Mouse (Mus musculus) liver, embryonic 14.5 days (tissue): ENCODE data around the gene Atg7. TPM values are rescaled to one million over a fixed set of nuclear protein-coding genes. Genes with fewer than 3 reads are reported as not detected.
A peak's percentile ranks its signal among the peaks of the same experiment; 100 is the strongest.

Source experiments
- ATAC-seq: fragments of 200-750 bp; cut with Nextera tagmentation; 2 replicates; pipeline ENCODE4 v1.8.0; 2017; ENCODE audit warnings: moderate number of reproducible peaks, mild to moderate bottlenecking, moderate library complexity; ENCODE audit not compliant: insufficient read depth
- DNase-seq, 3 experiments: peaks; one replicate each; pipeline ENCODE4 v3.0.0-alpha.2; 2012 to 2013; ENCODE audit warnings: low read depth in 3 of 3, low spot score in 3 of 3
- H3K27ac ChIP-seq: fragments of 300-500 bp; sonication (generic); 2 replicates; pipeline ENCODE4 v1.5.1; 2014; ENCODE audit warnings: moderate library complexity, mild to moderate bottlenecking, control low read depth, inconsistent platforms
- H3K27me3 ChIP-seq: fragments of 300-500 bp; sonication (generic); 2 replicates; pipeline ENCODE4 v1.6.1; 2014; ENCODE audit warnings: mild to moderate bottlenecking, low read length, moderate library complexity; ENCODE audit not compliant: control insufficient read depth, insufficient read depth
- H3K36me3 ChIP-seq: fragments of 300-500 bp; sonication (generic); replicated peaks from 2 replicates; pipeline ENCODE4 v1.6.1; 2014; ENCODE audit warnings: low read depth; ENCODE audit not compliant: control insufficient read depth, insufficient read depth
- H3K4me1 ChIP-seq, 2 experiments: fragments of 200-500 bp in 1 of 2; fragments of 300-500 bp in 1 of 2; sonication (generic) in 1 of 2; replicated peaks; 2 replicates each; pipeline ENCODE4 v1.6.1; 2012 to 2014; ENCODE audit warnings: antibody characterized with exemption in 1 of 2, inconsistent platforms in 1 of 2, low read length in 1 of 2; ENCODE audit not compliant: control insufficient read depth in 2 of 2, insufficient read depth in 2 of 2
- H3K4me2 ChIP-seq: fragments of 300-500 bp; sonication (generic); 2 replicates; pipeline ENCODE4 v1.6.1; 2014; ENCODE audit warnings: low read depth, mild to moderate bottlenecking, control low read depth, moderate library complexity
- H3K4me3 ChIP-seq, 2 experiments: fragments of 200-500 bp in 1 of 2; fragments of 300-500 bp in 1 of 2; sonication (generic) in 1 of 2; 2 replicates each; pipeline ENCODE4 v1.5.1; 2012 to 2014; ENCODE audit warnings: low read depth in 2 of 2, low read length in 2 of 2, mild to moderate bottlenecking in 2 of 2, control low read depth in 1 of 2, inconsistent platforms in 1 of 2, moderate library complexity in 1 of 2; ENCODE audit not compliant: insufficient read depth in 1 of 2
- H3K9ac ChIP-seq: fragments of 300-500 bp; sonication (generic); replicated peaks from 2 replicates; pipeline ENCODE4 v1.6.1; 2014; ENCODE audit warnings: mild to moderate bottlenecking, control low read depth, moderate library complexity
- H3K9me3 ChIP-seq: fragments of 300-500 bp; sonication (generic); 2 replicates; pipeline ENCODE4 v1.6.1; 2016; ENCODE audit warnings: low read length, mixed read lengths; ENCODE audit not compliant: control insufficient read depth
- CTCF ChIP-seq: IDR thresholded peaks from 2 replicates; pipeline ENCODE4 v1.5.1; 2016; ENCODE audit warnings: antibody characterized with exemption, low read depth, control low read depth
- EP300 ChIP-seq: IDR thresholded peaks from 2 replicates; pipeline ENCODE4 v1.6.1; 2016; ENCODE audit warnings: antibody characterized with exemption, low read depth
- WGBS: fragments of 180-500 bp; shearing (Covaris S2); extraction: QIAGEN DNeasy Blood & Tissue Kit; methylation state at CpG from one replicate; pipeline ENCODE4 v1.1.7; 2014; ENCODE audit not compliant: insufficient replicate concordance; 5-methylcytosine and 5-hydroxymethylcytosine counted together
- polyA plus RNA-seq, 2 experiments: library from polyadenylated mRNA; depleted of rRNA in 1 of 2; stranded (reverse) in 1 of 2; unstranded in 1 of 2; fragments of >200 nt; fragmentation: Nextera tagmentation in 1 of 2; extraction: Ambion mirVana in 1 of 2; gene quantifications; 2 replicates each; pipeline versions ENCODE4 v1.2.1 to v1.2.3; 2012 to 2014

Gene Atg7
- polyA plus RNA-seq, 2 experiments, result 4.8 to 11.8 TPM

DNA sequence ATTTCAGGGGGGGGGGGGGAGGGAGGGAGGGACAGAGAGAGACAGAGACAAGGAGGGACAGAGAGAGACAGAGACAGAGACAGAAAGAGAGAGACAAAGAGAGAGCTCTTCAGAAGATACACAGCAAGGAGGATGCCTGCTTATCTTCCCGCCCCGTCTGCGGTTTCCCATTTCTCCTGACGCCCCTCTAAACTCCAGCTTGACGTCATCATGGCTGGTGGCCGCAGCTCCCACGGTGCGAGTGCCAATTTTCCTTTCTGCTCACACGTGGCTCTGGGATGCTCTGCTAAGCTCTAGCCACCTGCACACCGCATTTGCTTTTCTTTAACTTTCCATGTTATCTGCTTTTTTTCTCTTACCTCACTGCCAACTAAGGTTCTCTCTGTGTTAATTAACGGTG, 175.1 kb downstream of the Atg7 start:
- Histone ChIP-seq H3K4me1 (peaks cover 2 to 12% of the 10 kb centered on the region in 2 experiments; a peak in 2 of 4 replicates), H3K4me3 (no peak overlapping the region), H3K4me2 (no peak overlapping the region), H3K9me3 (no peaks in the 10 kb centered on the region), H3K36me3 (no peaks in the 10 kb centered on the region), H3K27me3 (no peaks in the 10 kb centered on the region), H3K27ac (no peak overlapping the region), H3K9ac (no peak overlapping the region)
- WGBS, result 3% methylated on average over 11 of the region's 11 CpGs
- DNase-seq, result peak in 1 of 3 experiments; percentile 22
- TF ChIP-seq CTCF (no peak), EP300 (no peak)
- peak; percentile 58; the same call in 1 of the 2 replicates for ATAC-seq

DNA sequence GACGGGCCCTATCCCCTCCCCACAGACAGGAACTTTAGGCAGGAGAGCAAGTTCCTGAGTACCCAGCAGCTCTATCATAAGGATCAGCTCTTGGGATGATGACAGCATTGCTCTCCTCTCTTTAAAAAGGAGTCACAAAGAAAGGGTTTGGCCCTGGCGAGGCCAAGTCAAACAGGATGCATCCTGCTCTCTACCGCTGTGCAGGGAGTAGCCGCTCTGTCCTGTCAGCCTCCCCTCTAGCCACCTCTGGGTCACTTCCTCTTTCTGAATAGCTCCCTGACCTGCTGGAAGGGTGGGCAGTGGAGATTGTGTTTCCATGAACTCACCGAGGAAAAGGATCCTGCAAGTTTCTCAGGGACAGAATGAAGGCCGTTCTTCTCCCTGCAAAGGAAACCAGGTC, 175.6 kb downstream of the Atg7 start:
- H3K4me2 ChIP-seq, result no peak overlapping the region
- no peak overlapping the region for H3K4me3 ChIP-seq
- DNase-seq (no peak), ATAC-seq (peak; percentile 41; the same call in 1 of the 2 replicates)
- 27% methylated on average over 6 of the region's 6 CpGs for WGBS
- TF ChIP-seq CTCF (no peak), EP300 (no peak)
- no peaks in the 10 kb centered on the region for H3K9me3 ChIP-seq
- H3K36me3 ChIP-seq, result no peaks in the 10 kb centered on the region
- H3K27ac ChIP-seq, result no peak overlapping the region
- no peak overlapping the region for H3K9ac ChIP-seq
- H3K4me1 ChIP-seq, result peaks cover 2 to 12% of the 10 kb centered on the region in 2 experiments; a peak in 2 of 4 replicates
- H3K27me3 ChIP-seq, result no peaks in the 10 kb centered on the region

DNA sequence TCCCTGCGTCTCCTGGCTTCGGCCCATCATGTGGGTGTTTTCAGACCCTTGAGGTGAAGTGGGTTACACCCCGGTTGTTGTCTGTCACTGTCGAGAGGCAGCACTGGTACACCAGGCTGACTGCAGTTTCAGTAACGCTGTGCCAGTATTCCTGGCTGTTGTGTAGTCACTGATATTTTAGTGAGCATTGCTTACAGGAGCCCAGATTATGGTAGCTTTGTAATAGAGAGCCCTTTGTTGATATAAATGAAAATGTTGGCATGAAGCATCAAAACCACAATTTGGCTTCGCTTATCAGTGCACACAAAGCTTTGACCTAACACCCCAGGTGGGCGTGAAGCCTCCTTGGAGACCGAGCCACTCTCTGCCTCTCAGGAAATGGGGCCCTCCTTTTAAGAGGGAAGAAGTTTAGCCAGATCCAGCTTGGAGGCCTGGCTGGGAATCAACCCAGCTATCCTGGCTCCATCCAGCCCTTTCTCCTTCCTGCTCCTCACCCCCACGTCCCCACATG, 177.1 kb downstream of the Atg7 start:
- H3K4me2 ChIP-seq, result no peak overlapping the region
- no peaks in the 10 kb centered on the region for H3K9me3 ChIP-seq
- ATAC-seq (no peak), DNase-seq (no peak)
- no peak for TF ChIP-seq CTCF
- TF ChIP-seq EP300, result no peak
- 36% methylated on average over 9 of the region's 9 CpGs for WGBS
- H3K4me3 ChIP-seq, result no peak overlapping the region
- H3K27me3 ChIP-seq, result no peaks in the 10 kb centered on the region
- peaks cover 2 to 12% of the 10 kb centered on the region in 2 experiments; a peak in 2 of 4 replicates for H3K4me1 ChIP-seq
- no peak overlapping the region for H3K27ac ChIP-seq
- no peaks in the 10 kb centered on the region for H3K36me3 ChIP-seq
- no peak overlapping the region for H3K9ac ChIP-seq

DNA sequence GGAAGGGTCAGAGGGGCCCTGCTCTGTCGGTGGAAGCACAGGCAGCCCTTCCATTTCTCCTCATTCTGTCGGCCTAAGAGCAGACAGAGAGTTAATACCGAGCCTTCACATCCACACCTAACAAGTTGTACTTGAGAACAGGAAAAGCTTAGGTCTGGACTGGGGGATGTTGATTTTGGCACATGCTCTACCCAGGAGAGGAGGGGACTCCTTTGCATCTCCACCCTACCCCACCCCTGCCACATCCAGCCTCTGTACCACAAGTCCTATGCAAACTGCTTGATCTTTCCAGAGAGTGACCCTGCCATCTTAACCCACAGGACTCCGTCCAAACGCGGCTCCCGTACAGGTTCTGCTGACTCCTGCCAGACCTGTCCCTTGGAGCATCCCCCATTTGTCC, 178.7 kb downstream of the Atg7 start:
- Histone ChIP-seq H3K4me2 (no peak overlapping the region), H3K4me3 (no peak overlapping the region), H3K9me3 (no peaks in the 10 kb centered on the region), H3K9ac (no peak overlapping the region), H3K27ac (no peak overlapping the region), H3K4me1 (peaks cover 2 to 12% of the 10 kb centered on the region in 2 experiments; a peak in 2 of 4 replicates), H3K36me3 (no peaks in the 10 kb centered on the region), H3K27me3 (no peaks in the 10 kb centered on the region)
- DNase-seq (no peak), ATAC-seq (no peak)
- TF ChIP-seq EP300 (no peak), CTCF (no peak)
- WGBS, result 78% methylated on average over 7 of the region's 7 CpGs

- Histone ChIP-seq H3K4me3 (no peak overlapping the region), H3K27me3 (no peaks in the 10 kb centered on the region), H3K9ac (no peak overlapping the region), H3K27ac (no peak overlapping the region), H3K36me3 (no peaks in the 10 kb centered on the region), H3K9me3 (no peaks in the 10 kb centered on the region), H3K4me2 (no peak overlapping the region), H3K4me1 (no peaks in the 10 kb centered on the region)
- DNase-seq, result no peak
- no peak for ATAC-seq
- WGBS, result 40% methylated on average over 2 of the region's 2 CpGs
- TF ChIP-seq CTCF (0 out of 2 replicates have a peak, but pooled peaks have one; percentile 13), EP300 (no peak)
These were observed 184.0 kb downstream of the Atg7 start for GRCm38 (mm10) chr6:114826889-114827288.
